Mouse (Mus musculus) right cerebral cortex, adult 18-20 months (tissue): ENCODE measurements around the gene Gm20388.

Experiments used
- DNase-seq: peaks from one replicate; pipeline ENCODE4 v3.0.0; 2022; ENCODE audit warnings: mixed read lengths

Gene Gm20388

GRCm38 (mm10) chr8:122436146-122436545, 2525.5 kb downstream of the Gm20388 start:
- DNase-seq: no peak

GRCm38 (mm10) chr8:122436586-122437125, 2526.0 kb downstream of the Gm20388 start:
- DNase-seq: no peak

- no peak for DNase-seq
These were observed 2527.2 kb downstream of the Gm20388 start for GRCm38 (mm10) chr8:122437708-122438331.

GRCm38 (mm10) chr8:122439336-122439735, 2528.7 kb downstream of the Gm20388 start:
- DNase-seq: no peak

GRCm38 (mm10) chr8:122441326-122441725, 2530.7 kb downstream of the Gm20388 start:
- DNase-seq: no peak

- DNase-seq: no peak
These were observed 2531.7 kb downstream of the Gm20388 start for GRCm38 (mm10) chr8:122442356-122442755.

- DNase-seq: no peak
These were observed 2532.1 kb downstream of the Gm20388 start for GRCm38 (mm10) chr8:122442781-122443180.

GRCm38 (mm10) chr8:122443262-122444006, 2532.8 kb downstream of the Gm20388 start, which contains the start of gene Mvd:
Gene Mvd (minus strand): TSS chr8:122443422.
- DNase-seq: peak; percentile 100

GRCm38 (mm10) chr8:122444058-122444748, 2533.6 kb downstream of the Gm20388 start:
- DNase-seq: peak; percentile 84

GRCm38 (mm10) chr8:122445203-122445602, 2534.6 kb downstream of the Gm20388 start:
- DNase-seq: no peak

GRCm38 (mm10) chr8:122451161-122451703, 2540.6 kb downstream of the Gm20388 start:
- no peak for DNase-seq

- no peak for DNase-seq
These were observed 2541.5 kb downstream of the Gm20388 start for GRCm38 (mm10) chr8:122452154-122452553.

GRCm38 (mm10) chr8:122454409-122454808, 2543.8 kb downstream of the Gm20388 start:
- DNase-seq: no peak

- DNase-seq: no peak
These were observed 2546.5 kb downstream of the Gm20388 start for GRCm38 (mm10) chr8:122457171-122457570.

GRCm38 (mm10) chr8:122459218-122459900, 2548.7 kb downstream of the Gm20388 start:
- no peak for DNase-seq

- DNase-seq: no peak
These were observed 2549.3 kb downstream of the Gm20388 start for GRCm38 (mm10) chr8:122459990-122460389.

- DNase-seq: no peak
These were observed 2550.2 kb downstream of the Gm20388 start, which contains the start of gene Snai3 for GRCm38 (mm10) chr8:122460524-122461472. Gene Snai3 (minus strand): TSS chr8:122460733.

- peak; percentile 92 for DNase-seq
These were observed 2551.0 kb downstream of the Gm20388 start for GRCm38 (mm10) chr8:122461473-122462148.

GRCm38 (mm10) chr8:122462510-122462909, 2551.9 kb downstream of the Gm20388 start:
- no peak for DNase-seq
